Mouse (Mus musculus) T-helper 1 cell (primary cell): ENCODE measurements around the gene Pkd1l2.

Experiments used
- in situ Hi-C: fragments of 300-600 bp; cut with MboI, MseI; formaldehyde crosslinking; loops from one replicate; pipeline ENCODE4 v1.15.1; 2025; ENCODE audit warnings: high pct_unique_total_duplicates

Gene Pkd1l2

DNA sequence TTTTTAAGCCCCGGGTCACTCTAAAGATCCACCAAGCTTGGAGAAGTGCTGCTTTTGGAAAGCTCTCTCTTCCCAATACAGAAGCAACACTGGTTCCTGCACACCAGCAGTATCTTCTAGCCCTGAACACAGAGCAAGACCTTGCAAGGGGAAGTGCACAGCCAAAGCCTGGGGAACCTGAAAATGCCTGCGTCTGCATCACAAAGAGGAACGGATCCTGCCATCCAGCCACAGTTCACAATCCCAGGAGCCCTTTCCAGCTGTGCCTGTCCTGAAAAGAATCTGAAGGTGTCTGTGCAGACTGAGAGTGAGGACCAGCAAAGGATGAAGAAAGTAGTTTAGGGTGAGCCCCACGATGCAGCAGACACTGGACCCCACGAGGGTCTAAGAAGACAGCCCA is 107.2 kb downstream of the Pkd1l2 start:
- in situ Hi-C loops = loop anchor here (5.0 kb wide), 1 partner anchor 33 kb away; the partner anchor contains the start of gene Atmin

DNA sequence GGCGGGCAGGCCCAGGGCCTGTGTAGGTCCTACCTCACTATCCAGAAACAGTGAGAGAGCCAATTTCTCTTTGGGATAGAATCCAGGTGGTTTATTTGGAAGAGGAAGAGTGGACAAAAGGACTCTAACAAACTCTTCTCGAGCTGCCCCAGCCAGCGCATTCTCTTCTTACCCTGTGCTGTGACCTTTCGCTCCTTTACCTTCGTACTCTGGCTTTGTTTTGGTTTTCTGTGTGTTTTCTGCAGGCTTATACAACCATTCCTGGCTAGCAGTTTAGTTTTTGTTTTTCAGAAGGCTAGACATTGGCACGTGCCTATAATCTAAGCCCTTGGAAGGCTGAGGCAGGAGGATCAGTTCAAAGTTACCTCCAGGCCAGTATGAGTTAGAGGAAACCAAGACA is 112.7 kb downstream of the Pkd1l2 start:
- in situ Hi-C loops = no loop called here

GRCm38 (mm10) chr8:116954415-116954814 is 127.8 kb downstream of the Pkd1l2 start:
- in situ Hi-C loops = no loop called here

GRCm38 (mm10) chr8:116952428-116952827 is 129.8 kb downstream of the Pkd1l2 start:
- in situ Hi-C loops = no loop called here

DNA sequence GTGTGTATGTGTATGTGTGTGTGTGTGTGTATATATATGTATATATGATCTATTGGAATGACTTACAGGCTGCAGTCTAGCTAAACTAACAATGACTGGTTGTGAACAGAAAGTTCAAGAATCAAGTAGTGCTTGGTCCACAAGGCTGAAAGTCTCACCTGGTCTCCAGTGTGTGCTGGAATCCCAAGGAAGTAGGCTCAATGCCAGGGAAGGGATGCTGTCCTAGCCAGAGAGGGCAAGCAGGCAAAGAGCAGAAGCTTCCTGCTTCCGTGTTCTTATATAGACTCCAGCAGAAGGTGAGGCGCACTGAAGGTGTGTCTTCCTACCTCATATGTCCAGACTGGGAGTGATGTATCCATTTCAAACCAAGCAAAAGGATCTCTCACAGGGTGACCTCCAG is 130.5 kb downstream of the Pkd1l2 start:
- in situ Hi-C loops = no loop called here

DNA sequence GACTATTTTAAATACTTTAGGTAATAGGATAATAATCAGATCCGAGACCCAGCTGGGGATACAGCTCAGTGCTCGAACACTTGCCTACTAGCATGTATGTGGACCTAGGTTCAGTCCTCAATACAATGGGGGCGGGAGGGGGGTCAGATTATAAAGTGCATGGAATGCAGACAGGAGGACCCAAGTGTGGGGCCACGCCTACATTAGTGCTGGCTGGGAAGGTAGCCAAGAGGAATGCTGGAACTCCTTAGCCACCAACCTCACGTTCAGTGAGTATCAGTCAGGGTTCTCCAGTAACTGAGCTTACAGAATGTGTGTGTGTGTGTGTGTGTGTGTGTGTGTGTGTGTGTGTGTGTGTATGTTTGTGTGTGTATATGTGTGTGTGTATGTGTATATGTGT is 130.9 kb downstream of the Pkd1l2 start:
- in situ Hi-C loops = no loop called here

DNA sequence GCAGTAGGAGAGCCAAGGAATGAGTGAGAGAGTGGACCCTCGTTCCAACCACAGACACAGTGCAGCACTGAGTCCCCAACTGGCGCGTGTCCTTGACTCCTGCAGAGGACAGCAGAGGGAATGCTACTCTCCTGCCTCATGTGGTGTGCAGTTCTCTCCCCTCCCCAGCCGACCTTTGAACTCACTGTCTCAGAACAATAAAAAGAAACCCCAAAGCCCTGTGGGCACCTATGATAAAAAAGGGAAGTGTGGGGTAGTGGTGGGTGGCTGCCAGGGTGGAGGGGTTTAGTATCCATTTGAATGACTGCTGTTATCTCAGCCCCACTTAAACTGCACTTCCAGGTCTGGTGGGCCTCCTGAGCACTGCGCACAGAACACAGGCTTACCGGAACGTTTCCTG is 134.7 kb downstream of the Pkd1l2 start:
- in situ Hi-C loops = no loop called here

DNA sequence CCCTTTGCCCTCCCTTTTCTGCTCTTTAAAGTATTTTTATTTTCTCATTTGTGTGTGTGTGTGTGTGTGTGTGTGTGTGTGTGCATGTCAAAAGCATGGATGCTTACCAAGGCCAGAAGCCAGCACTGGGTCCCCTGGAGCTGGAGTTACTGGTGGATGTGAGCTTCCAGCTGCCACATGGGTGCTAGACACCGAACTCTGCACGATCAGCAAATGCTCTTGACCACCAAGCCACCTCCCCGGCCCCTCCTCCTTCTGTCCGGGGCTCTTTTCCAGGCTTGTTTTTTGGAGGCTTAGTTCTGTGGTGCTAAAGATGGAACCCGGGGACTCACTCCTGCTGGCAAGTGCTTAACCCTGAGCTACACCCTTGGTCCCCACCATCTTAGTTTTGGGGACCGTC is 135.4 kb downstream of the Pkd1l2 start:
- in situ Hi-C loops = no loop called here

GRCm38 (mm10) chr8:116946268-116946838 is 135.9 kb downstream of the Pkd1l2 start:
- in situ Hi-C loops = no loop called here
